Mouse (Mus musculus) heart, adult 11 months (tissue): ENCODE data around the gene Trp53tg5.

Experiments used
- DNase-seq: peaks from one replicate; pipeline ENCODE4 v3.0.0; 2022

Gene Trp53tg5

DNA sequence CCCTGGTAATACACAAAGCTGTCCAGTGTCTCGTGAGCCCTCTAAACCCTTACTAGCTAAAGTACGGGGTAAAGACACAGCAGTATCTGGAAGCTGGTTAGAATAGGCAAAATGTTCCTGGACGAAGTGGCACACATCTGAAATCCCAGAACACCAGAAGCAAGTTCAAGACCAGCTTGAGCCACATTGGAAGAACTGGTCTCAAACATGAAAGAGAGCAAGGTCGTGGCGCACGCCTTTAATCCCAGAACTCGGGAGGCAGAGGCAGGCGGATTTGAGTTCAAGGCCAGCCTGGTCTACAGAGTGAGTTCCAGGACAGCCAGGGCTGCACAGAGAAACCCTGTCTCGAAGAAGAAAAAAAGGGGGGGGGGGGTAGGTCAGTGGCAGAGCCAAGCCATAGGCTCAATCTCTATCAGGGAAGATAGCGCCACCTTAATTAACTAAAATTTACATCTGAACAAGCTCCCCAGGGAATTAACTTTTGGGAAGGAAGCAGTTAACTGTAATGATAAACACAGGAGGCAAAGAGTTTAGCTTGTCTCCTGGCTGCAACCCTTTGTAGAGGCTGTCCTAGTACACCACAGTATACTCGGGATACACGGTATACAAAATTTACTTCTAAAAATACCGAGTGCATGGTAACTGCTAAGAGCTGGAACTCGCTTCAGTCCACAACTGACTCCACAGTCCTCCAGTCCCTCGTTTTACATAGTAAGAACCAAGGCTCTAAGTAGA is 43.5 kb downstream of the Trp53tg5 start:
- no peak for DNase-seq

GRCm38 (mm10) chr2:164428451-164428850 is 45.1 kb downstream of the Trp53tg5 start:
- DNase-seq = no peak

GRCm38 (mm10) chr2:164426952-164427351 is 46.6 kb downstream of the Trp53tg5 start:
- no peak for DNase-seq

GRCm38 (mm10) chr2:164426121-164426520 is 47.4 kb downstream of the Trp53tg5 start:
- DNase-seq = no peak

GRCm38 (mm10) chr2:164425401-164425800 is 48.1 kb downstream of the Trp53tg5 start:
- DNase-seq = no peak

- no peak for DNase-seq
These were observed 49.1 kb downstream of the Trp53tg5 start for GRCm38 (mm10) chr2:164424406-164424805.

DNA sequence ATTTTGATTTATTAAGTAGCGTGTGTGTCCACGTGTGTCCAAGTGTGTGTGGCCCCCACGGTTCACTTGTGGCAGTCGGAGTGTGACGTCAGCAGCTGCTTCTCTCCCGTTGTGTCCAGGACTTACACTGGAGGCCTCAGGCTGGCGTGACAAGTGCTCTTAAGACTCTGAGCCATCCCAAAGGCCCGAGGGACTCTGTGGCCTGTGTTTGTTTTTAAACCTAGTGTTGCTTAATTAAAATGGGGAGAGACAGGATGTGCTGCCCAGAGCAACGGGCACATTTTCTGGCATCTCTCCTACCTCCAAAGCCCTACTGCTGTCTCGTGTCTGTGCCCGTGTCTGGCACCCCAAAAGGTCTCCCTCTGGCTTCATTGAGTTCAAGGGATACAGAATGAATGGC is 50.1 kb downstream of the Trp53tg5 start:
- no peak for DNase-seq

DNA sequence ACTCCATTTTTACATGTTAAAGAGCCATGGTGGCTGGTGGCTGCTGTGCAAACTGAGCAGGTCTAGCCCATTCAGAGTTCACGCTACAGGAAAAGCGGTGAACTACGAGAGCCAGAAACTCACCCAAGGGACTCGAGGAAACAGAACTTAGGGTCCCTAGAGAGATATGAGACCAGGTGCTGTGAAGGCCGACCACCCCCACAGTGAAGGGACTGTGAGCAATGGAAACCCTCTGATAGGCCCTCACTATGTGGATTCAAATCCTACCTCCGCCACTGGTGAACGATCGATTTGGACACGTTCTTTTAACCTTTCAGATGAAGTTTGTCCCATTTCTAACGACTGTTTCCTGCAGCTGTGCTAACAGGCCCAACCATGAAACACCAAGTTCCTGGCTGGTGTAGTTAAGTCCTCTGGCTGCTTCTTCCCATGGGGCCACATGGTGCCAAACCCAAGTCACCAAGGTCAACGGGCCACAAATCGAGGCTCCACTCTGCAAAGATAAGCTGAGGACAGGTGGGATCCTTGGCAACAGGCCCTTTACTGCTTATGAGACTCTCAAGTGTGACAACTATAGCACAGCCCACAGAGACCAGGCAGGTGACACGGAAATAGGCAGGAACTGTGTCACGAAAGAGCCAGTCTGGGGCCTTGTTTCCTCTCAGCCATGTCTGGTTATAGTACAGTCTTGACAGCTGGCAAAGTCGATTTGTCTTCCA is 50.7 kb downstream of the Trp53tg5 start:
- no peak for DNase-seq

DNA sequence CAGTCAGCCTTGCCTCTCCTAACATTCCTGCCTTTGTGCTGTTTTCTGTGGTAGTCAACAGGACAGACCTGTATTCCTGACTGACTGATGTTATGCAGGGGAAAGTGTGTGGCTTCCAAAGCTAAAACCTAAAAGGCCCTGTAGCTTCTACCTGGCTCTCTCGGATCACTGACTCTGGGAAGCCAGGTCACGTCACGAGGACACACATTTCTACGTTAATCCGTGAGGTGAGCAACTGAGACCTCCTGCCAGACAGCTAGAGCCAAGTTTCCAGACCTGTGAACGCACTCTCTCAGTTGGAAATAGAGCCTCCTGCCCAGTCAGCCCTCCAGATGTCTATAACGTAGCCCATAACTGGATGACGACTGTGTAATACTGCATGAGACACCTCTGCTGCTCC is 51.5 kb downstream of the Trp53tg5 start:
- DNase-seq = no peak

DNA sequence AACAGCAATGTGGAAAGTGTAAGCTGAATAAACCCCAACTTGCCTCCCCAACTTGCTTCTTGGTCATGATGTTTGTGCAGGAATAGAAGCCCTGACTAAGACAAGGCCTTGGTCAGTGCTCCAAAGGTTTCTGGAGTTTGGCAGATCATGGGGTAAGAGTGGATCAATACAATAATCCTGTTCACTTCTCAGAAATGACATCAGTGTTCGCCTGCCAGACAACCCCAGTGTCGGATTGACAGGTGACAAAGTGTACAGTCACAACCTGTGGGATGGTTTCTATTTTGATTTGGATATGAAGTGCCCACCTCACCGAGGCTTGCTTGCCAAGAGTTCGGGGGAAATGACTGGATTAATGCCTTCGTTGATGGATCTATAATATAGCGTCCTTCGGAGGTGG is 52.2 kb downstream of the Trp53tg5 start:
- DNase-seq = no peak
